ENCODE assay signal across 8 mouse cellular contexts in the genomic region with DNA sequence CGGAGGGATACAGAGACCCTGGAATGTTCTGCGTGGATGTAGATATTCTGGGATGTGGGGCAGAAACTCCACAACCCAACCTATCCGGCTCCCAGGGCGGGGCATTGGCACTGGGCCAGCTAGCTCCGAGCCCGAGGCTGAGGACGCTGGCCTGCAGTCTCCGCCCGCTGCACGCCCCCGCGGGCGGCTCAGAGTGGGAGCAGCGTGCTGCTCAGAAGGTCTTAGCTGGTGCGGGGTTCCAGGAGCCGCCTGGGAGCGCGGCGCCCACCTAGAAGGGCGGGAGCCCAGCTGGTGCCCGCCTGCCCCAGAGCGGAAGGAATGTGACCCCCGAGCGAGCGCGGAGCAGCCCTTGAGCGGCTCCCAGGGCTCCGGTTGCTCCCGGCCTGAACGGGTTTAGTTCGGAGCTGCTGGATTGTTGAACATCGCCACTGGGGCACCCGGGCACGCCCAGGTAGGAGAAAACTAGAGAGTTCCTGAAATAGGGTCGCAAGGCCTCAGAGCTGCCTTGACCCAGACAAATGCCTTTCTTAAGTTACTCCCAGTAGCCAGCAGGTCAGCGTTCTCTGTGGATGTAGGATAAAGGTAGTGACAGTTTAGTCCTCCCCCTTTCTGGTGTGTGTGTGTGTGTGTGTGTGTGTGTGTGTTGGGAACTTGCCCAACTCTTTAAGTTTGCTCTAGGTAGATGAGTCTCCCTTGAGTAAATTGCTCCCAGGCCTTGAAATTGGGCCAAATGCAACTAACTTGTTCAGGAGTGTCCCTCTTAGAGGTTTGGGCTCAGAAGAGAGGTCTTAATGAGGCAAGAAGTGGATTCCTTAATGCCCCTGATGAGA. TPM values are rescaled to one million over a fixed set of nuclear protein-coding genes. Genes with fewer than 3 reads are reported as not detected.
DNase-seq lines count a peak whose midpoint lies in the region; ATAC-seq and TF ChIP-seq lines count a peak whose summit lies in the region.

No protein-coding gene starts in this region.

- H3K79me2 ChIP-seq in heart, adult 2 months (replicated peaks; ENCODE audit: control insufficient read depth, insufficient read depth, low read length), result no peaks in the 10 kb centered on the region

- H3K9ac ChIP-seq in embryonic facial prominence, embryonic 14.5 days (ENCODE audit: low read depth, low read length), result peak overlapping the region; percentile 67
- H3K9ac ChIP-seq in heart, adult 2 months (ENCODE audit: low read depth, low read length), result peak overlapping the region; percentile 73
- peak overlapping the region; percentile 72 for H3K9ac ChIP-seq in limb, embryonic 13.5 days
- H3K9ac ChIP-seq in midbrain, embryonic 16.5 days (ENCODE audit: low read depth, low read length), result peak overlapping the region; percentile 74

- peak; percentile 89 for ATAC-seq in embryonic facial prominence, embryonic 14.5 days (ENCODE audit: low read depth)
- peak; percentile 82 for ATAC-seq in limb, embryonic 13.5 days (ENCODE audit: low FRiP score, low read depth)
- peak; percentile 84 for ATAC-seq in midbrain, embryonic 16.5 days

- peak overlapping the region; percentile 67 for H3K4me2 ChIP-seq in embryonic facial prominence, embryonic 14.5 days (ENCODE audit: low read depth, low read length)
- H3K4me2 ChIP-seq in limb, embryonic 13.5 days (replicated peaks), result peak overlapping the region; percentile 87
- peak overlapping the region; percentile 94 for H3K4me2 ChIP-seq in midbrain, embryonic 16.5 days (ENCODE audit: low read length)

- peak overlapping the region; percentile 47 for H3K4me3 ChIP-seq in embryonic facial prominence, embryonic 14.5 days (ENCODE audit: low read depth, low read length)
- peak overlapping the region; percentile 69 for H3K4me3 ChIP-seq in heart, adult 2 months
- H3K4me3 ChIP-seq in limb, embryonic 13.5 days, result peak overlapping the region; percentile 57
- peak overlapping the region; percentile 46 for H3K4me3 ChIP-seq in midbrain, embryonic 16.5 days (ENCODE audit: low read depth, low read length)

- 0 out of 2 replicates have a peak, but pooled peaks have one; percentile 6 for TF ChIP-seq EP300 in heart, adult 2 months (IDR thresholded peaks at IDR 0.05; ENCODE audit: insufficient read depth, low read depth, low read length)

- 2% methylated on average over 27 of the region's 36 CpGs for WGBS in embryonic facial prominence, embryonic 14.5 days
- under 1% methylated on average over 36 of the region's 36 CpGs for WGBS in heart, adult 2 months
- WGBS in limb, embryonic 13.5 days, result 2% methylated on average over 36 of the region's 36 CpGs
- 2% methylated on average over 36 of the region's 36 CpGs for WGBS in midbrain, embryonic 16.5 days

- no peaks in the 10 kb centered on the region for H3K9me3 ChIP-seq in embryonic facial prominence, embryonic 14.5 days (ENCODE audit: control insufficient read depth, low read length)
- no peaks in the 10 kb centered on the region for H3K9me3 ChIP-seq in limb, embryonic 13.5 days
- no peaks in the 10 kb centered on the region for H3K9me3 ChIP-seq in midbrain, embryonic 16.5 days (replicated peaks; ENCODE audit: control insufficient read depth, low read length, poor library complexity, severe bottlenecking)

- H3K36me3 ChIP-seq in embryonic facial prominence, embryonic 14.5 days (ENCODE audit: control insufficient read depth, insufficient read depth, low read length), result no peaks in the 10 kb centered on the region
- H3K36me3 ChIP-seq in heart, adult 2 months (ENCODE audit: control insufficient read depth, insufficient read depth, low read length), result peaks cover 4% of the 10 kb centered on the region
- H3K36me3 ChIP-seq in limb, embryonic 13.5 days, result no peaks in the 10 kb centered on the region
- no peaks in the 10 kb centered on the region for H3K36me3 ChIP-seq in midbrain, embryonic 16.5 days (ENCODE audit: control insufficient read depth, insufficient read depth, low read length)

- intact Hi-C loops in heart, adult 2 months (cut with DNase I), result loop anchor here (5.0 kb wide), 2 partner anchors 39 to 149 kb away; a partner anchor contains a TSS

- peak; percentile 64 for TF ChIP-seq POLR2A in heart, adult 2 months (IDR thresholded peaks at IDR 0.05; ENCODE audit: insufficient read depth, low read depth, low read length)

- TF ChIP-seq CTCF in heart, adult 2 months (IDR thresholded peaks at IDR 0.05), result 0 out of 2 replicates have a peak, but pooled peaks have one; percentile 16

- H3K27ac ChIP-seq in embryonic facial prominence, embryonic 14.5 days (replicated peaks; ENCODE audit: low read depth, low read length), result peak overlapping the region; percentile 41; the same call in 1 of the 2 replicates
- H3K27ac ChIP-seq in heart, adult 2 months, result peak overlapping the region; percentile 89
- H3K27ac ChIP-seq in limb, embryonic 13.5 days, result peak overlapping the region; percentile 44
- no peak overlapping the region for H3K27ac ChIP-seq in midbrain, embryonic 16.5 days (ENCODE audit: low read length)

- peak; percentile 4 for DNase-seq in thymus, postnatal 25 days
- DNase-seq in thymus, postnatal 0 days (ENCODE audit: low spot score), result no peak
- peak; percentile 89 for DNase-seq in embryonic facial prominence, embryonic 14.5 days (ENCODE audit: low spot score)
- DNase-seq in heart, adult 2 months, result peak; percentile 91 to 93
- DNase-seq in kidney, adult 8-10 months, result peak; percentile 46 to 71
- peak; percentile 23 to 32 for DNase-seq in spleen, postnatal 36 days (ENCODE audit: low spot score in 2 of 2)

- no peaks in the 10 kb centered on the region for H3K27me3 ChIP-seq in embryonic facial prominence, embryonic 14.5 days (replicated peaks; ENCODE audit: control insufficient read depth, insufficient read depth, low read length)
- H3K27me3 ChIP-seq in heart, adult 2 months (ENCODE audit: control insufficient read depth, insufficient read depth, low read length), result no peaks in the 10 kb centered on the region
- H3K27me3 ChIP-seq in limb, embryonic 13.5 days, result no peaks in the 10 kb centered on the region
- no peaks in the 10 kb centered on the region; the same call in 1 of the 2 replicates for H3K27me3 ChIP-seq in midbrain, embryonic 16.5 days (ENCODE audit: control insufficient read depth, insufficient read depth, low read depth, low read length)

- peaks cover 20% of the 10 kb centered on the region for H3K4me1 ChIP-seq in embryonic facial prominence, embryonic 14.5 days (ENCODE audit: control insufficient read depth, insufficient read depth, low read length)
- H3K4me1 ChIP-seq in heart, adult 2 months (ENCODE audit: control insufficient read depth, insufficient read depth, low read length), result peaks cover 23% of the 10 kb centered on the region
- peaks cover 21% of the 10 kb centered on the region for H3K4me1 ChIP-seq in limb, embryonic 13.5 days
- H3K4me1 ChIP-seq in midbrain, embryonic 16.5 days (ENCODE audit: control insufficient read depth, insufficient read depth, low read length), result peaks cover 7% of the 10 kb centered on the region

RNA-seq across cellular contexts. Expression of a gene that starts 41.8 kb away (rescaled TPM):
- polyA plus RNA-seq in thymus, postnatal 0 days (2015; fragmentation: Nextera tagmentation; extraction: Ambion mirVana), result 6.5 and 7.5 TPM in 2 replicates
- 9.3 and 9.6 TPM in 2 replicates for polyA plus RNA-seq in embryonic facial prominence, embryonic 14.5 days (2014; fragmentation: Nextera tagmentation; extraction: Ambion mirVana)
- total RNA-seq in heart, adult 2 months (2021), result 1 to 10 TPM; 5.5 to 6.1 TPM
- polyA plus RNA-seq in heart, adult 2 months (2012; rRNA removed), result 4.8 and 6.1 TPM in 2 replicates
- polyA plus RNA-seq in limb, embryonic 13.5 days (2015; fragmentation: Nextera tagmentation; extraction: Ambion mirVana), result 6.6 and 6.7 TPM in 2 replicates
- 0.68 and 0.72 TPM in 2 replicates for polyA plus RNA-seq in midbrain, embryonic 16.5 days (2015; fragmentation: Nextera tagmentation; extraction: Ambion mirVana)

RNA-seq across cellular contexts. Expression of a gene that starts 57.8 kb away (rescaled TPM):
- polyA plus RNA-seq in thymus, postnatal 0 days (2015; fragmentation: Nextera tagmentation; extraction: Ambion mirVana), result 5.9 and 7.3 TPM in 2 replicates
- 6.1 and 6.3 TPM in 2 replicates for polyA plus RNA-seq in embryonic facial prominence, embryonic 14.5 days (2014; fragmentation: Nextera tagmentation; extraction: Ambion mirVana)
- total RNA-seq in heart, adult 2 months (2021), result 1 to 10 TPM in 1 of 2 experiments, under 1 TPM in 1; 0.84 to 1.1 TPM
- 1.5 and 2.3 TPM in 2 replicates for polyA plus RNA-seq in heart, adult 2 months (2012; rRNA removed)
- polyA plus RNA-seq in limb, embryonic 13.5 days (2015; fragmentation: Nextera tagmentation; extraction: Ambion mirVana), result 4.3 and 5.1 TPM in 2 replicates
- 0.75 and 1.2 TPM in 2 replicates for polyA plus RNA-seq in midbrain, embryonic 16.5 days (2015; fragmentation: Nextera tagmentation; extraction: Ambion mirVana)
